Mouse (Mus musculus): ENCODE data around the gene Mgp.
"Not testable (repeated sequence)": the region's sequence is repeated elsewhere in the genome, so short reads cannot be mapped to it uniquely, and the experiment has no call there.

DNA sequence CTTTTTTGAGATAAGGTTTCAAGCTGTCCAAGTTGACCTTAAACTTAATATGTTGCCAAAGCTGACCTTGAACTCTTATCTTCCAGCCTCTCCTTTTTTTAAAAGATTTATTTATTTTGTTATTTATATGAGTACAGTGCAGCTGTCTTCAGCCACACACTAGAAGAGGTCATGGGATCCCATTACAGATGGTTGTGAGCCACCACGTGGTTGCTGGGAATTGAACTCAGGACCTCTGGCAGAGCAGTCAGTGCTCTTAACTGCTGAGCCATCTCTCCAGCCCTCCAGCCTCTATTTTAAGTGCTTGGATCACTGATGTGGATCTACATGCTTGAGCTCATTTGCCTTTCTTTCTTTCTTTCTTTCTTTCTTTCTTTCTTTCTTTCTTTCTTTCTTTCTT lies 9.1 kb upstream of the Mgp start:
- not testable (repeated sequence) for TF ChIP-seq CTCF, EP300 (IDR thresholded peaks at IDR 0.05)
